Mouse (Mus musculus): ENCODE data around the gene C1qc.

- no peak for TF ChIP-seq CEBPB (IDR thresholded peaks at IDR 0.05; ENCODE audit: low read depth)
- TF ChIP-seq CTCF (IDR thresholded peaks at IDR 0.05; ENCODE audit: control insufficient read depth, insufficient read depth, insufficient read length) = no peak
- TF ChIP-seq MAX (IDR thresholded peaks at IDR 0.05) = no peak
- no peak for TF ChIP-seq MYOD1 (IDR thresholded peaks at IDR 0.05; ENCODE audit: control insufficient read depth, insufficient read length, low read depth)
- no peak for TF ChIP-seq USF1 (IDR thresholded peaks at IDR 0.05; ENCODE audit: low read depth)
These were observed 25.0 kb downstream of the C1qc start for GRCm38 (mm10) chr4:136867690-136868345.

Measured in C2C12 (cell line).